Mouse (Mus musculus): ENCODE measurements around the gene Zcchc8. TPM values are rescaled to one million over a fixed set of nuclear protein-coding genes. Genes with fewer than 3 reads are reported as not detected.

Zcchc8 gene
- polyA plus RNA-seq, 1 experiment from 2014 or later, result 97.4 TPM

DNA sequence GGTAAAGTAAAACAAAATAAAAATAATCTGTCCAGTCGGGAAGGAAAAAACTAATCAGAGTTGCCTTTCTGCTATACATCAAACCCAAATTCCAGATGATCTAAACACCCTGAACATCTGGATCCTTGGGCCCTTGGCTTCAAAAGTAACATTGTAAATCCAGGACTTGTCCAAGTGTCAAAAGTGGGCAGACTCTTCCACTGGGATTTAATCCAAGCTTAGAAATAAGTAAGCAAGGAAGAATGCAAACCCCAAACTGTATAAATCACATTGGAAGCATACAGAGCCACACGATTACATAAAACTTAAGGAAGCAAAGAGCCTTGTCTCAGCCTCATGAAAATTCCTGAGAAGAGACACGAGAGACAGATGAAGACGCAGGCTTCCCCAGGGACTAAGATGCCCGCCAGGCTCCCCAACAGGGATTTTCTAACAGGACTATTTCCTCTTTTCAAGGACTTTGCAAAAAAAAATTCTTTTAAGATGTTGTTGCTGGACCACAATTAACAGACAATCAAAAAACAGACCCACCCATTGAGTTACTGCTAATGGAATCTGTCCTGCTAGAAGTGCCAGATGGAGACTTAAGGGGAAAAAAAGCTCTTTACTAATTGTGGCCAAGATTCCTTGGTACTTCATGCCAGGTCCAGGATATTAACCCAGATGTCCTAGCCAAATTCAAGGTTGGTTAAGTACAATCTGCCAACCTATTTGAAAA lies 41.2 kb downstream of the Zcchc8 start:
- Histone ChIP-seq H3K4me1 (peaks cover 46% of the 10 kb centered on the region), H3K27me3 (no peaks in the 10 kb centered on the region), H3K4me3 (no peak overlapping the region), H3K9me3 (replicated peaks) (no peaks in the 10 kb centered on the region), H3K27ac (peak overlapping the region; percentile 11; the same call in 1 of the 2 replicates), H3K4me2 (no peak overlapping the region), H3K36me3 (ENCODE audit: poor library complexity, severe bottlenecking) (peaks cover 3% of the 10 kb centered on the region; the same call in 1 of the 2 replicates), H3K9ac (no peak overlapping the region)
- no peak for ATAC-seq
- 40% methylated on average over 5 of the region's 5 CpGs for WGBS

DNA sequence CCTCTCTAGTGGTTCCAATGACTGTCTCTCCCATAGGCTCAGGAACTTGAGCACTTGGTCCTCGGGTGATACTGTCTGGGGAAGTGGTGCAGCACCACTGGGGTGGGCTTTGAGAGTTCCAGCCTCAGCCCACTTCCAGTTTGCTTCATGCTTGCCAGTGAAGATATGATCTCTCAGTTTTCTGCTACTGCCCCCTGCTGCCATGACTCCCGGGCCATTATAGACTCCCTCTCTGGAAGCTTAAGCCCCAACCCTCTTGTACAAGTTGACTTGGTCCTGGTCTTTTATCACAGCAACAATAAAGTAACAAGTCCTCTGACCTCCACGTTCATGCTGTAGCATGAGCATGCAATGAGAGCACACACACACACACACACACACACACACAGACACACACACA lies 41.8 kb downstream of the Zcchc8 start:
- WGBS, result 81% methylated on average over 3 of the region's 3 CpGs
- Histone ChIP-seq H3K9ac (no peak overlapping the region), H3K4me1 (peaks cover 49% of the 10 kb centered on the region), H3K4me3 (no peak overlapping the region), H3K27ac (no peak overlapping the region), H3K27me3 (no peaks in the 10 kb centered on the region), H3K36me3 (ENCODE audit: poor library complexity, severe bottlenecking) (peaks cover 3% of the 10 kb centered on the region; the same call in 1 of the 2 replicates), H3K9me3 (replicated peaks) (no peaks in the 10 kb centered on the region), H3K4me2 (no peak overlapping the region)
- no peak for ATAC-seq

DNA sequence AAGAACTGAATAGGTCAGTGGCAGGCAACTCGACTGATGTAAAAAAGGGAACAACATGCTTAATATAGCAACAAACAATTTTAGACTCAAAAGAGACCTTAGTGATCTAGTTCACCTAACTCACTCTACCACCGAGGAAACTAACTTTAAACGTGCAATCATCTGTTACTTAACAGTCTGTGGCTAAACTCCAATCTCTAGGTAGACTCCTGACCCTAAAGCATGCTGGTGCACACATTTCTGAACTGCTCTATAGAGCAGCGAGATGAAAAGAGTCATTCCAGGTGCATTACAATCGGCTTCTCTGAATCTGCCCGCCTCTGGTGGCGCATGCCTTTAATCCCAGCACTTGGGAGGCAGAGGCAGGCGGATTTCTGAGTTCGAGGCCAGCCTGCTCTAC lies 45.2 kb downstream of the Zcchc8 start:
- WGBS, result 86% methylated on average over 9 of the region's 9 CpGs
- no peaks in the 10 kb centered on the region for H3K9me3 ChIP-seq (replicated peaks)
- H3K27me3 ChIP-seq, result no peaks in the 10 kb centered on the region
- H3K4me3 ChIP-seq, result no peak overlapping the region
- H3K9ac ChIP-seq, result no peak overlapping the region
- H3K4me1 ChIP-seq, result peaks cover 37% of the 10 kb centered on the region
- no peak overlapping the region for H3K4me2 ChIP-seq
- H3K27ac ChIP-seq, result no peak overlapping the region
- H3K36me3 ChIP-seq (ENCODE audit: poor library complexity, severe bottlenecking), result peaks cover 3% of the 10 kb centered on the region; the same call in 1 of the 2 replicates
- no peak for ATAC-seq

DNA sequence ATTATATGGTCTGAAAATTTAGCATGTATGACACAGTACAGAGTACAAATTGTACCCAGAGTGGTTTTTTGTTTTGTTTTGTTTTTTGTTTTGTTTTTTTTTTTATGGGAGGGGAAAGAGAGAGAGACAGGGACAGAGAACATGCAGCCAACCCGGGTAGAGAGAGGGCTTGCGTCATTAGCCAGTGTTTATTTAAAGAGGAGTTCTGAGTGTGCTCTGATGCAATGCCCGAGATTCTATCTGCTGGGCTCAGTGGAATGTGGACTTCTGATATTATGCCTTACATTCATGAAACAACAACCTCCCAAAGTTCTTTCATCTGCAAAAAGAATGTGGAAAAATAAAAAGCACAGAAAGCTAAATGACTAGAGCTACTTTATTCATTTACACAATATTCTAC lies 45.7 kb downstream of the Zcchc8 start:
- Histone ChIP-seq H3K4me1 (peaks cover 34% of the 10 kb centered on the region), H3K4me3 (no peak overlapping the region), H3K4me2 (no peak overlapping the region), H3K9ac (no peak overlapping the region), H3K27me3 (no peaks in the 10 kb centered on the region), H3K9me3 (replicated peaks) (no peaks in the 10 kb centered on the region), H3K36me3 (ENCODE audit: poor library complexity, severe bottlenecking) (peaks cover 3% of the 10 kb centered on the region; the same call in 1 of the 2 replicates), H3K27ac (no peak overlapping the region)
- ATAC-seq, result no peak
- 44% methylated on average over 3 of the region's 3 CpGs for WGBS

DNA sequence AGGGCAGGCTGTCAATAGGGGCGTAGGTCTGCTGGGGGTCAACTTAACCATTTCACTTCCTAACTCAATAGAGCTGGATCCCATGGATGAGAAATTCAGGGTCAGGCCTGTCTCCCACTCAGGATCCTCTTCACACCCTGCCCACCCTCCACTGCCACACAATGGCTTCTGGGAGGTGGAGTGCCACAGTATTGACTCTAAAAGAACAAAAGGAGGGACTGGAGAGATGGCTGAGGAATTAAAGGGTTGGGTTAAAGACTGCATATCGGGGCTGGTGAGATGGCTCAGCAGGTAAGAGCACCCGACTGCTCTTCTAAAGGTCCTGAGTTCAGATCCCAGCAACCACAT lies 49.5 kb downstream of the Zcchc8 start:
- no peak overlapping the region for H3K4me3 ChIP-seq
- no peaks in the 10 kb centered on the region for H3K9me3 ChIP-seq (replicated peaks)
- 71% methylated on average over 3 of the region's 3 CpGs for WGBS
- ATAC-seq, result no peak
- no peak overlapping the region for H3K27ac ChIP-seq
- H3K9ac ChIP-seq, result no peak overlapping the region
- peaks cover 23% of the 10 kb centered on the region for H3K4me1 ChIP-seq
- no peak overlapping the region for H3K4me2 ChIP-seq
- H3K27me3 ChIP-seq, result no peaks in the 10 kb centered on the region
- no peaks in the 10 kb centered on the region for H3K36me3 ChIP-seq (ENCODE audit: poor library complexity, severe bottlenecking)

DNA sequence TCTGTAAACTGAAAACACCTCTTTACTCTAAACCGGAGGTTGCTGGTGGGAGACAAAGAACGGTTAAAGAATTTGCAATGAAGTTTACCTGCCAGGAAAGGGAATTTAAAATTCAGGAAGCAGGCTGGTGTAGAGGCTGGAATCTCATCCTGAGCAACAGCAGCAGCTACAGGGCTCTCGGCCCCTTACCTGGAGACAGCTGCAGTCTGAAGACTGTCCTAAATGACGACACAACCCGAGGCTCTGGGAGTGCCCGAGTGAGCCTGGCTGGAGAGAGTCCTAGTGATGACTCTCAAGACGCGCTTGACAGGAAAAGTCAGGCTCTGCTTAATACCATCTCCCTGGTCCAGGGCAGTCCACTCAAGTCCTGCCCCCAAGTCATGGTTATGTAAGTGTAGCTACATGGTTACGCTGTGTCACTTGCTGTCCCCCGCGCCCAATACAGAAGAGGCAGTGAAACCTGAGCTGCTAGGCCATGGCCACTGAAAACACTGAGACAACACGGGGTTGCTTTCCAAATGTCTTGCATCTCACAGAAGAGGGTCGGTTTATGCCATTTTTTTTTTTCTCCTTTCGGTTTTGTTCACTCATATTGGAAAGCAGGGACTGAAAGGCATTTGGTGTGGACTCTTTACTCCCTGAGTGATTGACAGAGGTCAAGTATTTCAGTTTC lies 50.0 kb downstream of the Zcchc8 start:
- Histone ChIP-seq H3K36me3 (ENCODE audit: poor library complexity, severe bottlenecking) (no peaks in the 10 kb centered on the region), H3K4me3 (no peak overlapping the region), H3K9ac (no peak overlapping the region), H3K27ac (no peak overlapping the region), H3K27me3 (no peaks in the 10 kb centered on the region), H3K9me3 (replicated peaks) (no peaks in the 10 kb centered on the region), H3K4me1 (peaks cover 23% of the 10 kb centered on the region), H3K4me2 (no peak overlapping the region)
- 55% methylated on average over 14 of the region's 14 CpGs for WGBS
- ATAC-seq, result no peak

DNA sequence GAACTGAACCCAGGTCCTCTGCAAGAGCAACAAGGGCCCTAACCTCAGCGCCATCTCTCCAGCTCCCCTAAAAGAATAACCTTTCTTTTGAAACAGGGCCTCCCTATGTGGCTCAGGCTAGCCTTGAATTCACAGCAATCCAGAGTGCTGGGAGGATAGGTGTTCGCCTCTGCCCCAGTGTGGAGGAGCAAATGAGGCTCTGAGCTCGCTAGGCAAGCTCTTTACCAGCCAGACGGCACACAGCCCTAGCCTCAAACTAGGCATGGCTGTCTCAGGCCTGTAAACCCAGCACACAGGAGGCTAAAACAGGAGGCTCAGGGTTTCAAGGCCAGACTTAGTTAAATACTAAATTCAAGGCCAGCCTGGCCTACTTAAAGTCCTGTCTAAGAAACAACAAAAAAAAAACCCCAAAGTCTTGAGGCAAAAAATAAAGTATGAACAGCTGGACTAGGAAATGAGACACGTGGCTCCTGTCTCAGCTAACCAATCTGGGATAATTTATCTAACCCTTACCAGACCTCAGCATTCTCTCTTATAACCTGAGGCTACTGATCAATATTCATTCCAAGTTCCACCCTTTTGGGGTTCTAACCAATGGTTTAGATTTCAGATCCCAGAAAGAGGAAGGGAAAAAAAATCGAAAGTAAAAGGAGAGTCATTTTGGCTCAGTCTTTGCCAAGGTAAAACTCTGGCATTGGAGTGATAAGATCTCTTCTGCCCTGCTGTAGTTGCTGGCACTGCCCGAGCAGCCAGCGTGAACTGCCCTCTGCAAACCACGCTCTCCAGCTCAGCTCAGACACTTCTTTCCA lies 50.7 kb downstream of the Zcchc8 start:
- ATAC-seq, result no peak
- H3K9me3 ChIP-seq (replicated peaks), result no peaks in the 10 kb centered on the region
- no peak overlapping the region for H3K4me3 ChIP-seq
- H3K9ac ChIP-seq, result no peak overlapping the region
- no peaks in the 10 kb centered on the region for H3K36me3 ChIP-seq (ENCODE audit: poor library complexity, severe bottlenecking)
- no peak overlapping the region for H3K27ac ChIP-seq
- WGBS, result 76% methylated on average over 9 of the region's 9 CpGs
- H3K4me1 ChIP-seq, result peaks cover 21% of the 10 kb centered on the region
- H3K27me3 ChIP-seq, result no peaks in the 10 kb centered on the region
- no peak overlapping the region for H3K4me2 ChIP-seq

DNA sequence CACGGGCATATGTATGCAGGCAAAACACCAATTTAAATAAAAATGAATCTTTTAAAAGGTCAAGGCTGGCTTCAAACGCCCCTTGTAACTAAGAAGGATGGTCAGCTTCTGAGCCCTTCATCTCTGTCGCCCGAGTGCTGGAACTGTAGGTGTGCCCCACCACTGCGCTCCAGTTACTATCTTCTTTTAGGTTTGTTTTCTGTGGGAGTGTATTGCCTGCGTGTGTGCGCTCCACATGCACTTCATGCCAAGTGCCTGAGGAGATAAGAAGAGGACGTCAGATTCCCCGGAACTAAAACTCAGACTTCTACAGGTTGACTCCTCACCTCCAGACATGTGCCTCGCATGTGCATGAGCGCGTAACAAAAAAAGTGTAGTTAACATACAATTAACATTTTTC lies 53.0 kb downstream of the Zcchc8 start:
- no peaks in the 10 kb centered on the region for H3K27me3 ChIP-seq
- H3K27ac ChIP-seq, result no peak overlapping the region
- no peak overlapping the region for H3K4me2 ChIP-seq
- ATAC-seq, result no peak
- no peak overlapping the region for H3K4me3 ChIP-seq
- no peaks in the 10 kb centered on the region for H3K9me3 ChIP-seq (replicated peaks)
- H3K9ac ChIP-seq, result no peak overlapping the region
- no peaks in the 10 kb centered on the region for H3K36me3 ChIP-seq (ENCODE audit: poor library complexity, severe bottlenecking)
- WGBS, result 88% methylated on average over 12 of the region's 12 CpGs
- 0 out of 2 replicates have a peak, but pooled peaks cover 12% of the 10 kb centered on the region for H3K4me1 ChIP-seq

DNA sequence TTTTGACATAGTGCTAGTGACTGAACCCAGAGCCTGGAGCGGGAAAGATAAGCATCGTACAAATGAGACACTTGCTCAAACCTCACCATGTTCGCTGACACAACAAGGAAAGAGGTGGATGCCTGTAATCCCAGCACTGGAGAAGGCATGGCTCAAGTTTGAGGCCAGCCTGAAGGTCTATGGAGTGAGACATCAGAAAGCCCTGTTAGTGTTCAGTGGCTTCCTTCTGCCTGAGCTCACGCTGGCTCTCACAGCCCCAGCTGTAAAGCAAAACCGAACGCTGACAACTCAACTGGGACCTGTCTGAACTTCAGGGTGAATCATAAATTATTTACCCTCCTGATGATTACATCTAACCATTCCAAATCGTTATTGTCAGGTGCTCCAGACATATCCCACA lies 54.9 kb downstream of the Zcchc8 start:
- H3K9ac ChIP-seq, result no peak overlapping the region
- no peak overlapping the region for H3K4me3 ChIP-seq
- no peaks in the 10 kb centered on the region for H3K27me3 ChIP-seq
- no peak overlapping the region for H3K27ac ChIP-seq
- H3K4me2 ChIP-seq, result no peak overlapping the region
- no peaks in the 10 kb centered on the region for H3K9me3 ChIP-seq (replicated peaks)
- 0 out of 2 replicates have a peak, but pooled peaks cover 7% of the 10 kb centered on the region for H3K4me1 ChIP-seq
- 90% methylated on average over 7 of the region's 7 CpGs for WGBS
- no peaks in the 10 kb centered on the region for H3K36me3 ChIP-seq (ENCODE audit: poor library complexity, severe bottlenecking)
- ATAC-seq, result no peak

DNA sequence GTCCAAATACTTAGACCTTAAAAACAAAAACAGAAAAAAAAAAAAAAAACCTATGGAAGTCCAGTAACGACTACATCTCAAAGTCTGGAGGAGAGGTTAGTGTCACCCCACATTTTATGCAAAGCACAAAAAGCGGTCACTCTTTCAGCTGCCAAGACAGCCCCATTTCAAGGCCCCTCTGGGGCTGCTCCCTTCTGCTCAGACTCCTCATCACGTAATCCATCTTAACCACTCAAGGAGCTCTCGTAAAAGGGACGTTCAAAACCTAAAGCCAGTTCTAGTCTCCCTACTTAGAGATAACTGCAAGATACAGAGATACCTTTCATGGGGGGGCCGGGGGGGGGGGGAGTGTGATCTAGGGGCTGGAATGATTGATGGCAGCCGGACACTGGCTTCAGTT lies 56.6 kb downstream of the Zcchc8 start:
- Histone ChIP-seq H3K4me2 (no peak overlapping the region), H3K9ac (no peak overlapping the region), H3K27ac (no peak overlapping the region), H3K4me3 (no peak overlapping the region), H3K27me3 (no peaks in the 10 kb centered on the region), H3K36me3 (ENCODE audit: poor library complexity, severe bottlenecking) (no peaks in the 10 kb centered on the region), H3K9me3 (replicated peaks) (no peaks in the 10 kb centered on the region), H3K4me1 (peaks cover 8% of the 10 kb centered on the region; the same call in 1 of the 2 replicates)
- WGBS, result 84% methylated on average over 7 of the region's 7 CpGs
- ATAC-seq, result no peak

DNA sequence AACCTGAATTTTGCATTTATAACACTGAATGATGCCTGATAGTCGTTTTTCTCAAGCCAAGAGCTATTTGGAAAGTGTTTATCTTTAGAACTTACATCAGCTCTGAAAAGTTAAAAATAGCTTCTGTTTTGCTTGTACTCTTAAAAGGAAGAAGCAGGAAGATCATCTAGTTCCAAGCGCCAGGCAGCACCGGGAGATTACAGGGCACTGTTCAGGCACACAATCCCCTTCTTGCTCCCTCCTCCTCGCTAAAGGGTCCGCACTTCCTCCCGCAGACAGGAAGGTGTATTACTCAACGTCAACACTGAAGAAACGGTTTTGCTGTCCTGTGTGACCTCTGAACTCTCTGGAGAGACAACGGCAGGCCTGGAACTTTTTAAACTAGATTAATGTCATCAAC lies 58.8 kb downstream of the Zcchc8 start:
- H3K4me1 ChIP-seq, result peaks cover 8% of the 10 kb centered on the region; the same call in 1 of the 2 replicates
- H3K9me3 ChIP-seq (replicated peaks), result no peaks in the 10 kb centered on the region
- H3K9ac ChIP-seq, result no peak overlapping the region
- H3K27ac ChIP-seq, result no peak overlapping the region
- no peak overlapping the region for H3K4me3 ChIP-seq
- no peaks in the 10 kb centered on the region for H3K27me3 ChIP-seq
- H3K4me2 ChIP-seq, result no peak overlapping the region
- ATAC-seq, result no peak
- no peaks in the 10 kb centered on the region for H3K36me3 ChIP-seq (ENCODE audit: poor library complexity, severe bottlenecking)
- WGBS, result 80% methylated on average over 9 of the region's 9 CpGs

DNA sequence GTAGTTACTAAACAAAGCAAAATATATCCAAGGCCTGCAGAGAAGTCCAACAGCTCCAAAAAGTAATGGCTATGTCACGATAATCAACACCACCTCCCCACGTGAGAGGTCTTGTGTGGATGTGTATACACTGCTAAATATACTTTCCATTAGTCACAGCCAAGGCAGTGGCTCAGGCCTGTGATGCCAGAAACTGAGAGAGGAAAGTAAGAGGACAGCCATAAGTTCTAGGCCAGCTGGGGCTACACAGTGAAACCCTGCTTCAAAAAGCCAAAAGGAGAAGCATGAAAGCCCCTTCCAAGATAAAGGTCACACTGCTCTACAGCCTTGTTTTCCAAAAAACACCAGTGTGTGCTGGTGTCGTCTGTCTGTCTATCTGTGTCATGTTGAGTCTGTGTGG lies 59.3 kb downstream of the Zcchc8 start:
- no peaks in the 10 kb centered on the region for H3K9me3 ChIP-seq (replicated peaks)
- ATAC-seq, result no peak
- H3K4me3 ChIP-seq, result no peak overlapping the region
- H3K36me3 ChIP-seq (ENCODE audit: poor library complexity, severe bottlenecking), result no peaks in the 10 kb centered on the region
- H3K27me3 ChIP-seq, result no peaks in the 10 kb centered on the region
- H3K27ac ChIP-seq, result no peak overlapping the region
- peaks cover 8% of the 10 kb centered on the region; the same call in 1 of the 2 replicates for H3K4me1 ChIP-seq
- H3K9ac ChIP-seq, result no peak overlapping the region
- WGBS, result 85% methylated on average over 3 of the region's 3 CpGs
- H3K4me2 ChIP-seq, result no peak overlapping the region

Measured in forebrain, embryonic 13.5 days (tissue).